Mouse (Mus musculus): ENCODE results near the gene Bmi1. TPM values are rescaled to one million over a fixed set of nuclear protein-coding genes. Genes with fewer than 3 reads are reported as not detected.

Gene Bmi1
- 55.1 TPM for polyA plus RNA-seq (2017; shearing (Covaris generic))

GRCm38 (mm10) chr2:18676936-18677491, at the start of gene Bmi1:
Gene Bmi1 (plus strand): TSS chr2:18677018.

GRCm38 (mm10) chr2:18672133-18672765, 4.6 kb upstream of the Bmi1 start, which contains the start of gene Commd3:
Gene Commd3 (plus strand): TSS chr2:18672384.

GRCm38 (mm10) chr2:18693871-18694610, 17.2 kb downstream of the Bmi1 start, which contains the start of gene Spag6:
Gene Spag6 (plus strand): TSS chr2:18694032.

Other genes starting within 250 kb of the Bmi1 start
- 87.4 TPM for gene Commd3, start 4.6 kb upstream of the Bmi1 start, polyA plus RNA-seq (2017; shearing (Covaris generic))
- gene Spag6, start 17.0 kb downstream of the Bmi1 start, polyA plus RNA-seq (2017; shearing (Covaris generic)), result not detected

Measured in effector memory CD4-positive, alpha-beta T cell, adult 7 months (primary cell).